Mouse (Mus musculus): Measurements from ENCODE around the gene Mms22l. TPM values are rescaled to one million over a fixed set of nuclear protein-coding genes. Genes with fewer than 3 reads are reported as not detected.

Mms22l gene
- polyA plus RNA-seq, 1 experiment from 2014 or later = 4.9 TPM

DNA sequence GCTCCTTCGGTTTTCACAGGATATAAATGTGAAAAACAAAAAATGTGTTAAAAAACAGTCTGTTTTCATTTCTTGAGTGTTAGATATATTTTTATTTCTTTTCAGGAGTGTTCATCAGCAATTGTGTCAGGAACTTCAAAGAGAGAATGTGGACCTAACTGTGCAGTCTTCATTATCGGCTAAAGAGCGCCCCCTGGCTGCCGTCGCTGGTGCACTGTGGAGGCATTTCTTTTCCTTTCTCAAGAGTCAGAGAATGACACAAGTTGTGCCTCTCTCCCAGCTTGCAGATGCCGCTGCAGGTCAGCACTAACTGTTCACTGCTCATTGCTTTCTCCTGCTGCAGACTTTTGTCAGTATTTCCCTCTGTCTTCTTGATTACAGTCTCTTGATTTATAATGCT, 78.0 kb downstream of the Mms22l start:
- H3K9me3 ChIP-seq (replicated peaks) = no peaks in the 10 kb centered on the region
- no peak overlapping the region for H3K9ac ChIP-seq (replicated peaks)
- WGBS = 17% methylated on average over 6 of the region's 6 CpGs
- no peaks in the 10 kb centered on the region for H3K4me1 ChIP-seq
- no peak overlapping the region for H3K4me2 ChIP-seq
- no peaks in the 10 kb centered on the region for H3K27me3 ChIP-seq (replicated peaks)
- no peak overlapping the region for H3K4me3 ChIP-seq (replicated peaks)
- peak; percentile 86 for ATAC-seq (ENCODE audit: low FRiP score)
- no peaks in the 10 kb centered on the region for H3K36me3 ChIP-seq
- no peak overlapping the region for H3K27ac ChIP-seq (replicated peaks)

DNA sequence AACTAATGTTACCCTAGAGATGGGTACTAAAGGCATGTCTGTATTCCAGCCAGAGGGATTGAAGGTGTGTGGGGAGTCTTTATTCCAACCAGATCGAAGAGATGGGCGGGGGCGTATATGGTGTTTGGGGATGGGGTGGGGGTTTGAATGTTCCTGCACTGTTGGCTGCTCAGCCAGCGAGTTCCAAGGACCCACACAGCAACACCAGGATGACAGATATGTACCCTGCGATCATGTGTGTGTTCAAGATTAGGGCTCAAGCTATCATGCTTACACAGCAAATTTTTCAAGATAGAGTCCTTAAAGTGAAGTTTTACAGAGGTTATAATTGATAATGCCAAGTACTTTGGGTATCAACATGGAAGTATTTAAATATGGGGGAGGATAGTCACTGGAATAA, 81.3 kb downstream of the Mms22l start:
- no peaks in the 10 kb centered on the region for H3K27me3 ChIP-seq (replicated peaks)
- H3K9me3 ChIP-seq (replicated peaks) = no peaks in the 10 kb centered on the region
- no peaks in the 10 kb centered on the region for H3K36me3 ChIP-seq
- H3K9ac ChIP-seq (replicated peaks) = no peak overlapping the region
- no peak for ATAC-seq (ENCODE audit: low FRiP score)
- no peak overlapping the region for H3K4me3 ChIP-seq (replicated peaks)
- H3K4me1 ChIP-seq = no peaks in the 10 kb centered on the region
- no peak overlapping the region for H3K27ac ChIP-seq (replicated peaks)
- WGBS = 90% methylated on average over 5 of the region's 5 CpGs
- H3K4me2 ChIP-seq = no peak overlapping the region

DNA sequence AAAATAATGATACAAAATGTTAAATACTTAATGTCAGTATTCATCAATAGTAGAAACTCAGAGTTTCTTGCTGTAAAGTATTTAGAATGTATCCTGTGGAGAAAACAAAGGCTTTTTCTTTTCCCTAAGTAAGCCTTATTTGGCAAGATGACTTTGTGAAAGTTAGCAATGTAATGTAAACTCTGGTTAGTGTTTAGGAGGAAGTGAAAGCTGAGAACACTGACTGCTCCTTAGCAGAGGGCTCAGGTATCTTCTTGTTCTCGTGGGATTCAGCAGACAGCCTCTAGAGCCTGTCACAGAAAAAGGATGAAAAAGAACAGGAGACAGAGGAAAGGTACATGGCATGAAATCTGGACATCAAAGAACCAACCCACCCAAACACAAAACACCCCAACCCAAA, 86.0 kb downstream of the Mms22l start:
- H3K4me2 ChIP-seq = no peak overlapping the region
- H3K9me3 ChIP-seq (replicated peaks) = no peaks in the 10 kb centered on the region
- no peak for ATAC-seq (ENCODE audit: low FRiP score)
- WGBS = 73% methylated on average over 1 of the region's 1 CpGs
- H3K4me1 ChIP-seq = no peaks in the 10 kb centered on the region
- no peak overlapping the region for H3K4me3 ChIP-seq (replicated peaks)
- no peak overlapping the region for H3K27ac ChIP-seq (replicated peaks)
- no peaks in the 10 kb centered on the region for H3K36me3 ChIP-seq
- no peak overlapping the region for H3K9ac ChIP-seq (replicated peaks)
- H3K27me3 ChIP-seq (replicated peaks) = no peaks in the 10 kb centered on the region

DNA sequence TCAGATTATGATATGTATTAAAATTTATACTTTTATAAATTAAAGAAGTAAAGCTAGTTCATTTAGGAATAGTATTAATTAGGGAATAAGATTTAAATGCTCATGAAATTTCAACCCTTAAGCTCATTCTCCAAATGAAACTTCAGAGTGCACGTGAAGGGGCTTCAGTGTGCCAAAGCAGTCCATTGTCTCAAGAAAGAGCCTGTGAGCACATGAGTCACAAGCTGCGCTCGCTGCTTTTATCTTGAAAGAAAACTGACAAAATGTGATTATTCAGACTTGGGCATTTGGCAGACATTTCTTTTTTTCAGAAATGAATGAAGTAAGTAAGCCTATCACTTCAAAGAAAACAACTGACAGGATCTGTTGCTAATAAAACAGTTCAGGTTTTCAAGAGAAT, 87.7 kb downstream of the Mms22l start:
- no peaks in the 10 kb centered on the region for H3K4me1 ChIP-seq
- H3K4me2 ChIP-seq = no peak overlapping the region
- no peak for ATAC-seq (ENCODE audit: low FRiP score)
- no peaks in the 10 kb centered on the region for H3K36me3 ChIP-seq
- H3K9me3 ChIP-seq (replicated peaks) = no peaks in the 10 kb centered on the region
- WGBS = 71% methylated on average over 3 of the region's 3 CpGs
- H3K9ac ChIP-seq (replicated peaks) = no peak overlapping the region
- no peak overlapping the region for H3K4me3 ChIP-seq (replicated peaks)
- no peaks in the 10 kb centered on the region for H3K27me3 ChIP-seq (replicated peaks)
- no peak overlapping the region for H3K27ac ChIP-seq (replicated peaks)

DNA sequence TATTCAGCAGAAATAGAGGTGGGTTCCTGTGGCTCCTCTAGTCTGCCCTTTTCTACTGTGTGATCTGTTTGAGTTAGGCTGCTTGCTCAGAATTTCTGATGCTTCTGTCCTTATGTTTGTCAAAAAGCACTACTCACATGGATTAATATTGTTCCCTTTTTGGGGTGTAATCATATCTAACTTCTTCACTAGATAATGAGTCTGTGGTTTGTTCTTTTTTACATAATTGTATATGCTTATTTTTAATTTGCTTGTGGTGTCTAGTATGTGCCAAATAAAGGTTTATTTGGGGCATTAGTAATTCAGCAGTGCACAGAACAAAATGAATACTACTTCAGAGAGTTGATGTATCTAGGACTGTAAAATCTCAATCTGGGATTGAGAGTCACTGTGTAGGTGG, 98.6 kb downstream of the Mms22l start:
- no peak overlapping the region for H3K27ac ChIP-seq (replicated peaks)
- no peaks in the 10 kb centered on the region for H3K36me3 ChIP-seq
- H3K9ac ChIP-seq (replicated peaks) = no peak overlapping the region
- no peak overlapping the region for H3K4me3 ChIP-seq (replicated peaks)
- no peaks in the 10 kb centered on the region for H3K27me3 ChIP-seq (replicated peaks)
- H3K9me3 ChIP-seq (replicated peaks) = no peaks in the 10 kb centered on the region
- no peak overlapping the region for H3K4me2 ChIP-seq
- no peaks in the 10 kb centered on the region for H3K4me1 ChIP-seq
- no peak for ATAC-seq (ENCODE audit: low FRiP score)

DNA sequence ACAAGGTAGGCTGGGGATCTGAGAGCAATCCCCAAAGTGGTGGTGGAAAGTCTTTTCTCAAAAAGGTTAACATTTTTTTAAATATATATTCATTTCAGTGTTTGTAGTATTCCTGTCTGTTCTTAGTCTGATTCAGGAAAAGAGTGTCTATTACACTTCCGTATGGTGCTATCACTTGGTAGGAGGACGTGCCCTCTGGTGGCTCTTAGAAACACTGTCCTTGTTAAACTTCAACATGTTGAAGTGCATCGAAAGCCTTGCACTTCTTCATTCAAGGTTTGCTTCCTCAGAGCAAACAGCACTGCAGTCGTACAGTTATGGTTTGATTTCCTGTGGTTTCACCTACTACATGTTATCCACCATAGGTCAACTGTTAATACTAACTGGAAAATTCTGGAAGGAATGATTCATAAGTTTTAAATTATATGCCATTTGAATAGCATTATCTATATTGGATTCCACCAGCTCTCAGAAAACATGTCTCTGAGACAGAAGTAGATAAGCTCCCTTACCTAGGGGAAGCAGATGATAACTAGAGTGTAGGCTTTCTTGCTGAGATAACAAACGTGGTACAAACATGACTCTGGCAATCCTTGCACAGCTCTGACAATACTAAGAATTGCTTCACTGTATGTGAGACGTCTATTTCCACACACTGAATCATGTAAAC, 100.8 kb downstream of the Mms22l start:
- Histone ChIP-seq H3K36me3 (no peaks in the 10 kb centered on the region), H3K4me1 (no peaks in the 10 kb centered on the region), H3K4me2 (no peak overlapping the region), H3K4me3 (replicated peaks) (no peak overlapping the region), H3K9me3 (replicated peaks) (no peaks in the 10 kb centered on the region), H3K9ac (replicated peaks) (no peak overlapping the region), H3K27me3 (replicated peaks) (no peaks in the 10 kb centered on the region), H3K27ac (replicated peaks) (no peak overlapping the region)
- 89% methylated on average over 6 of the region's 6 CpGs for WGBS
- no peak for ATAC-seq (ENCODE audit: low FRiP score)

DNA sequence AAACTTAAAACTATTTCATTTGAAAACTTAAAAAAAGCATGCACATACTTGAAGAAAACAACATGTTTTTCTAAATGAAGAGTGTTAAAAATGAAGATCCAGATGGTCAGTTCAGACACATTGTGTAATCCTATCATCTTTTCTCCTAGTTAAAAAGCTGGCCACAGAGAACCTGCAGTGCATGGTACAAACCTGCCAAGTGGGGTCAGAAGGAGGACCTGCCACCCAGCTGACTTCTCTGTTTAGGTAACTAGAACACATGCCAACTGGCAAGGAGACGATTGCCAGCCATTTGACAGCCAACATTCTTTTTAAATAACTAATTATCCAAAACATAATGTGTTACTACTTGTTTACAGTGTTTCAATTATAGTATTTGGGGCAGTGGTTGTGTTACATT, 102.4 kb downstream of the Mms22l start:
- Histone ChIP-seq H3K4me2 (no peak overlapping the region), H3K9me3 (replicated peaks) (no peaks in the 10 kb centered on the region), H3K4me1 (no peaks in the 10 kb centered on the region), H3K36me3 (no peaks in the 10 kb centered on the region), H3K4me3 (replicated peaks) (no peak overlapping the region), H3K27ac (replicated peaks) (no peak overlapping the region), H3K9ac (replicated peaks) (no peak overlapping the region), H3K27me3 (replicated peaks) (no peaks in the 10 kb centered on the region)
- 88% methylated on average over 1 of the region's 1 CpGs for WGBS
- ATAC-seq (ENCODE audit: low FRiP score) = no peak

DNA sequence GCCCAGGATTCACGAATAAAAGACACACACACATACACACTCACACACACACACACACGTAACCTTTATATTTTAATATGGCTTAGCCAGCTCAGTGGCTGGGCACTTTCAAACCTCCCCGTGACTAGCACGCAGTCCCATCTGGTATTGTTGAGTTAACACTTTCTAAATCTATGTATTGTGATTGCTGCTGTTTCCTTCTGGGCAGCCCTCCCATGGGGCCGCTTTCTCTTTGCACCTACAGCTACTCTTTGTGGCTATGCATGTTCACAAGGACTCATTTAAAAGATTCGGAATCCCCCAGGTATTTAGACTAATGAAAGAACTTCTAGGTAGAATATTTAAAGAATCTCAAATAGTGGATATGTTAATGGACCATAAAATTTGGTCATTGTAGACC, 105.5 kb downstream of the Mms22l start:
- no peaks in the 10 kb centered on the region for H3K4me1 ChIP-seq
- no peak overlapping the region for H3K4me2 ChIP-seq
- H3K27me3 ChIP-seq (replicated peaks) = no peaks in the 10 kb centered on the region
- no peak overlapping the region for H3K9ac ChIP-seq (replicated peaks)
- H3K4me3 ChIP-seq (replicated peaks) = no peak overlapping the region
- H3K9me3 ChIP-seq (replicated peaks) = no peaks in the 10 kb centered on the region
- H3K27ac ChIP-seq (replicated peaks) = no peak overlapping the region
- no peaks in the 10 kb centered on the region for H3K36me3 ChIP-seq
- 87% methylated on average over 6 of the region's 6 CpGs for WGBS
- no peak for ATAC-seq (ENCODE audit: low FRiP score)

DNA sequence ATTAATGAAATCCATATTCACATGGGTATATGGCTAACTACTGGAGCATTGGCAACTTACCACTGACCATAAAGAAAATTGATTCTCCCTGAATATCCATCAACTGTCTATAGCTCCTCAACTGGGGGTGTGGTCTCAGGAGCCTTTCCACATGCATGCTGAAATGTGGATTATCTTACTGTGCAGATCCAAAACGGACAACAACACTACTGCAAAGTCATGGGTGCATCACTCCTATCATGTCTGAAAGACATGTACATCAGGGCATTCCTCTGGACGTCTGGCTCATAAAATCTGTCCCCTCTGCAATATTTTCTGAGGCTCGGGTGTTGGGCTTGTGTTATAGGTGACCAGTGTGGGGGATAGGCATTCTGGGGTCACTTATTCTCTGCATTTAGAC, 112.8 kb downstream of the Mms22l start:
- Histone ChIP-seq H3K27me3 (replicated peaks) (no peaks in the 10 kb centered on the region), H3K4me3 (replicated peaks) (no peak overlapping the region), H3K4me2 (no peak overlapping the region), H3K27ac (replicated peaks) (no peak overlapping the region), H3K9ac (replicated peaks) (no peak overlapping the region), H3K36me3 (no peaks in the 10 kb centered on the region), H3K9me3 (replicated peaks) (no peaks in the 10 kb centered on the region), H3K4me1 (no peaks in the 10 kb centered on the region)
- WGBS = 83% methylated on average over 3 of the region's 3 CpGs
- ATAC-seq (ENCODE audit: low FRiP score) = no peak

DNA sequence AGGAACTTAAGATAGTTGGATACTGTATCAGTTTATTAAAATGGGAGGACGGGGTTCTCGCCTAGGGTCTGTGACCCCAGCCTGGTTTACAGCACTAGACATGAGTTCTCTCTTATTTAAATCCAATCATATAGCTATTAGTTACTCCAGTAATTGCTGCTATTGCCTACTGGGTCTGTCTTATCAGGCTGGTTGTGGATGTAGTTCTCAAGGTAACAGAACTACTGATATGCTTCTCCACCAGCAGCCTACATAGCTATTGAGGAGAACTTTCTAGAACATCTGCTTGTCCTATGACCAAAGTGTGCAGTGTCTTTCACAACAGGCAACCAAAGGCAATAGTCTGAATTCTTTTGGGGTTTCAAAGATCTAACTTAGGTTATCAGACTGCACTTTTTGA, 113.3 kb downstream of the Mms22l start:
- Histone ChIP-seq H3K27me3 (replicated peaks) (no peaks in the 10 kb centered on the region), H3K4me3 (replicated peaks) (no peak overlapping the region), H3K27ac (replicated peaks) (no peak overlapping the region), H3K36me3 (no peaks in the 10 kb centered on the region), H3K4me2 (no peak overlapping the region), H3K4me1 (no peaks in the 10 kb centered on the region), H3K9ac (replicated peaks) (no peak overlapping the region), H3K9me3 (replicated peaks) (no peaks in the 10 kb centered on the region)
- no peak for ATAC-seq (ENCODE audit: low FRiP score)
- WGBS = 99% methylated on average over 2 of the region's 2 CpGs

DNA sequence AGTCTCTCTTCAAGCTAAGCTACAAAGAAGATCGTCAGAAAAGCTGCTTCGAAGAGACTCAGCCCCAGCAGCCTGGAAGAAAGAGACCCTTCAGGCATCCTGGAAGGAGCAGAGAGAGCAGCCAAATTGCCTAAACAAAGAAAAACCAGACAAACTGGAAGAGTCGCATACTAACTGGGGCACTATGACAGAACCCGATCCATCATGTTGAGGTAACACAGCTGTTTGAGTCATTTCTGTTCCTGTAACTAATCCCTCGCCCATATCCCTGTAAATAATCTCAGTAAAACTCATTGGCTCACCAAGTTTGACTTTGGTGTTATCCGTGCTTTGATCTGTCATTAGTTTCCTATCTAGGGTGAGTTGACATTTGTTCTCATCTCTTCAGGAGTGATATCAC, 123.8 kb downstream of the Mms22l start:
- no peaks in the 10 kb centered on the region for H3K9me3 ChIP-seq (replicated peaks)
- H3K27me3 ChIP-seq (replicated peaks) = no peaks in the 10 kb centered on the region
- no peak overlapping the region for H3K27ac ChIP-seq (replicated peaks)
- no peak overlapping the region for H3K4me2 ChIP-seq
- no peaks in the 10 kb centered on the region for H3K4me1 ChIP-seq
- H3K4me3 ChIP-seq (replicated peaks) = no peak overlapping the region
- H3K9ac ChIP-seq (replicated peaks) = no peak overlapping the region
- WGBS = 80% methylated on average over 6 of the region's 6 CpGs
- no peak for ATAC-seq (ENCODE audit: low FRiP score)
- H3K36me3 ChIP-seq = peaks cover 7% of the 10 kb centered on the region; the same call in 1 of the 2 replicates

DNA sequence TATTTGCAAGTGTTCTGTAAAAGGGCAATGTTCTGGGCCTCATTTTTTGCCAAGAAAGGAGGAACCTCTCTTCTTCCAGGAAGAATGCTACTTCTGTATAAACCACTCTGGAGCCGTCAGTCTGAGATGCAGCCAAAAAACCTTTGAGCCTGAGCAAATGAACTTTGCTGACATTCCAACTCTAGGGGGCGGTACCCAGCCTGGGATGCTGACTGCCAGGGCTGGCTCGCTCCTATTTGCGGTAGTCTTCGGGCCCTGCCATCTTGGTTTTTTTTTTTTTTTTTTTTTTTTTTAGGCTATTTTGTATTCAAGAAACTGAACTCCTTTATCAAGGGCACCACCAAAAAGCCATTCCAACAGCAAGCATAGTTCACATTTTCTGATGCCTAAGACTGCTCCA, 124.2 kb downstream of the Mms22l start:
- H3K36me3 ChIP-seq = peaks cover 7% of the 10 kb centered on the region; the same call in 1 of the 2 replicates
- H3K4me3 ChIP-seq (replicated peaks) = no peak overlapping the region
- no peak overlapping the region for H3K27ac ChIP-seq (replicated peaks)
- ATAC-seq (ENCODE audit: low FRiP score) = 0 out of 2 replicates have a peak, but pooled peaks have one; percentile 60
- H3K27me3 ChIP-seq (replicated peaks) = no peaks in the 10 kb centered on the region
- WGBS = 89% methylated on average over 5 of the region's 5 CpGs
- no peaks in the 10 kb centered on the region for H3K9me3 ChIP-seq (replicated peaks)
- no peaks in the 10 kb centered on the region for H3K4me1 ChIP-seq
- no peak overlapping the region for H3K4me2 ChIP-seq
- H3K9ac ChIP-seq (replicated peaks) = no peak overlapping the region

Measured in neural tube, embryonic 15.5 days (tissue).